Mouse (Mus musculus) embryonic stem cell, embryonic (primary cell): Measurements from ENCODE around the gene Sgpp1.
"Not testable (repeated sequence)": the region's sequence is repeated elsewhere in the genome, so short reads cannot be mapped to it uniquely, and the experiment has no call there.

ENCODE experiments used
- CTCF ChIA-PET, 4 experiments: fragments of 300-600 bp in 2 of 4; fragments of 350-600 bp in 2 of 4; sonication (Branson Sonifier 250); formaldehyde crosslinking; loops; one replicate each; lab custom pipeline; 2022; ENCODE audit warnings: inconsistent platforms in 2 of 4; lab: Charles Lee
- POLR2A ChIA-PET, 4 experiments: fragments of 300-600 bp in 2 of 4; fragments of 350-600 bp in 2 of 4; sonication (Branson Sonifier 250); formaldehyde crosslinking; loops; one replicate each; lab custom pipeline; 2022; ENCODE audit warnings: antibody characterized with exemption in 4 of 4, inconsistent platforms in 1 of 4; lab: Charles Lee

The Sgpp1 gene

GRCm38 (mm10) chr12:75712905-75713304 lies 22.6 kb downstream of the Sgpp1 start:
- POLR2A ChIA-PET, result interaction anchor here in 2 of 4 experiments (1.1 to 2.3 kb wide), 7 partner anchors 11 to 44 kb away, joined by 3 to 12 read pairs (median 3); partner anchors contain the start of genes Sgpp1 (in 1 of the 2) and Wdr89 (in 1 of the 2)
- CTCF ChIA-PET, result interaction anchor here in 1 of 4 experiments (1.0 to 1.2 kb wide), 2 partner anchors 11 to 478 kb away, joined by 3 read pairs; no protein-coding TSS in a partner anchor

GRCm38 (mm10) chr12:75710596-75711376 lies 24.7 kb downstream of the Sgpp1 start:
- CTCF ChIA-PET, result interaction anchor here in 3 of 4 experiments (0.6 to 1.1 kb wide), 3 partner anchors 12 to 1407 kb away, joined by 3 read pairs; no protein-coding TSS in a partner anchor
- POLR2A ChIA-PET, result interaction anchor here in 2 of 4 experiments (0.8 to 2.3 kb wide), 3 partner anchors 8 to 16 kb away, joined by 4 to 10 read pairs (median 4); no protein-coding TSS in a partner anchor

- CTCF ChIA-PET, result interaction anchor here in 1 of 4 experiments (0.7 to 0.9 kb wide), 2 partner anchors 14 to 95 kb away, joined by 3 read pairs; no protein-coding TSS in a partner anchor
- POLR2A ChIA-PET, result interaction anchor here in 2 of 4 experiments (0.7 to 1.1 kb wide), 2 partner anchors 11 to 26 kb away, joined by 3 read pairs; partner anchors contain the start of gene Sgpp1 (in 1 of the 2)
These were observed 26.0 kb downstream of the Sgpp1 start for GRCm38 (mm10) chr12:75709506-75709905.

GRCm38 (mm10) chr12:75706670-75707069 lies 28.9 kb downstream of the Sgpp1 start:
- CTCF ChIA-PET, result interaction anchor here in 1 of 4 experiments (0.6 kb wide), 2 partner anchors 11 to 19 kb away, joined by 3 read pairs; no protein-coding TSS in a partner anchor
- POLR2A ChIA-PET, result no interaction called here

DNA sequence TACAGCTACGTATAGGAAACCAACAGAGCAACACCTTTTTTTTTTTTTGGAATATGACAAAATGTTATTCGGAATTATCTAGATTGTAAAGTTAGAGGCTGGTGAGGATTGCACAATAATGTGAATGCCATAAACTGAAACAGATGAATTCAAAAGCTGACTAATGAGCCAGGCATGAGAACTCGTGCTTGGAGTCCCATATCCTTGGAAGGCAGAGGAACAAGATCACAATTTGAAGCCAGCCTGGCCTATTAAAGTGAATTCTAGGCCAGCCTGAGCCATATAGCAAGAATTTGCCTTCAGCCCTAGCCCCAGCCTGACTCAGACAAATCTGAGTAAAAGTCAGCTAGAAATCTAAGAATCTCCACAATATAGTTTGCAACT lies 32.8 kb downstream of the Sgpp1 start:
- ChIA-PET CTCF (interaction anchor here in 3 of 4 experiments (0.6 to 1.7 kb wide), 4 partner anchors 10 to 291 kb away, joined by 3 to 6 read pairs (median 4); no protein-coding TSS in a partner anchor), POLR2A (interaction anchor here in 2 of 4 experiments (0.6 to 2.8 kb wide), 7 partner anchors 8 to 84 kb away, joined by 3 to 17 read pairs (median 4); partner anchors contain the start of gene Wdr89 (in 2 of the 2))

GRCm38 (mm10) chr12:75702084-75702738 lies 33.3 kb downstream of the Sgpp1 start:
- CTCF ChIA-PET, result interaction anchor here in 3 of 4 experiments (0.6 to 1.7 kb wide), 4 partner anchors 11 to 291 kb away, joined by 3 to 6 read pairs (median 4); no protein-coding TSS in a partner anchor
- POLR2A ChIA-PET, result interaction anchor here in 3 of 4 experiments (0.6 to 2.8 kb wide), 12 partner anchors 9 to 179 kb away, joined by 3 to 17 read pairs (median 4); partner anchors contain the start of genes Wdr89 (in 2 of the 3) and Sgpp1 (in 1 of the 3)

DNA sequence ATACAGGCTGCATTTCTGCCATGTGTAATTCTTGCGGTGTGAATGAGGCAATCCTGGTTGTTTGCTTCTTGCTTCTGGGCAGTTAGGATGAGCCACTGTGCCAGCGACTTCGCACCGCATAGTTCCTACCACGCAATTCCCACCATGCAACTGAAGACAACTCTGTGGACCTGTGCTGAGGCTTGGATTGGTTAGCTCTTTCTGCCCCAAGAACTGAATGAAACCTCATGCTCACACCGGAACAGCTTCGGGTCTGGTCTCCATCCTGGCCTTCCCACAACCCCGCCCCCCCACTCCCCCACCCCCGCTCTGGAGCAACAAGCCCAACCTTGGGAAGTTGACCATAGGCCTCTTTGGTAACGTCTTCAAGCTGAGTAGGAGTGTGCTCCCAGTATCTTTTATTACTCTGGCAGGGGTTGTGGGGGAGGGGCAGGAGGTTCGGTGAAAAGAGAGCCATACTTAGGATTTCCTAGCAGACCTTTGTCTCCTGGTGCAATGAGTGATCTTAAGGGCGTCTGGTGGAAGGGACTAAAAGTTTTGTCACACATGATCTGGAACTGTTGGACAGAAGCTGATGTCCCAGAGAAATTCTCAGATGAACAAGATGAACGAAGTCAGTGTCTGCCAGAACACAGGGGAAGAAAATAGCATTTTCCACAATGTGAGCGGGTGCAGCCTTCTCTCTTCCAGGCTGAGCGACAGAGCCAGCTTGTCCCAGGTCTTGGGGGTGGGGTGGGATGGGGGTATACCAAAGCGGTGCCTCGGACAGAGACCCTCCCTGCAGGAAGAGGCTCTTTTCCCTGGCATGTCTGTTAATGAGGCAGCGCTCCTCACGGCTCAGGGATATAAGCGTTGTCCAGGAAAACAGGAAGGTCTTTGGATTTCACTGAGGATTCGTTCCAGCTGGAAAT lies 34.1 kb downstream of the Sgpp1 start:
- ChIA-PET CTCF (interaction anchor here in 3 of 4 experiments (0.6 to 1.7 kb wide), 4 partner anchors 12 to 291 kb away, joined by 3 to 4 read pairs (median 3); no protein-coding TSS in a partner anchor), POLR2A (interaction anchor here in 3 of 4 experiments (0.6 to 2.8 kb wide), 18 partner anchors 9 to 178 kb away, joined by 3 to 17 read pairs (median 4); partner anchors contain the start of genes Wdr89 (in 3 of the 3) and Sgpp1 (in 2 of the 3))

DNA sequence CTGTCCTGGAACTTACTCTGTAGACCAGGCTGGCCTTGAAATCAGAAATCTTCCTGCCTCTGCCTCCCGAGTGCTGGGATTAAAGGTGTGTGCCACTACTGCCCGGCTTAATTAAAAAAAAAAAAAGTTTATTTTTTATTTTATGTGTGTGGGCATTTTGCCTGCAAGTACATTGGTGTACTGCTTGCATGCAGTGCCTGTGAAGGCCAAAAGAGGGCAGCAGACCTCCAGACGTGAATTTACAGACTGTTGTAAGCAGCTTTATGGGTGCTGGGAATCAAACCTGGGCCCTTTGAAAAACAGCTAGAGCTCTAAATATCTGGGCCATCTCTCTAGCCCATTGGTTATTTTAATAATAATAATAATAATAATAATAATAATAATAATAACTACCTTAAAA lies 36.8 kb downstream of the Sgpp1 start:
- CTCF ChIA-PET, result interaction anchor here in 3 of 4 experiments (0.6 to 0.9 kb wide), 9 partner anchors 11 to 227 kb away, joined by 3 to 4 read pairs (median 3); partner anchors contain the start of gene Wdr89 (in 1 of the 3)

DNA sequence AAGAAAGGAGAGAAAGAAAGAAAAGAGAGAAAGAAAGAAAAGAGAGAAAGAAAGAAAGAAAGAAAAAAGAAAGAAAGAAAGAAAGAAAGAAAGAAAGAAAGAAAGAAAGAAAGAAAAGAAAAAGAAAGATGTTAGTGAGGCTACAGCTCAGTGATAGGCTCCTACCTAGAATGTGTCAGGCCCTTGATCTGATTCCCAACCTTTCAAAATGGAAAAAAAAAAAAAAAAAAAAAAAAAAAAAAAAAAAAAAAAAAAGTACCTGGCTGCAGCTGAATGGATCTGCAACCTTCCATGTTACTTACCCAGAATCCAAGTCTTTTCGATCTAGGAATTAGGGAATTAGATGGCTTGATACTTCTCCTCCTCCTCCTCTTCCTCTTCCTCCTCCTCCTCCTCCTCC lies 39.7 kb downstream of the Sgpp1 start:
- POLR2A ChIA-PET, result interaction anchor here in 2 of 4 experiments (0.9 kb wide), 2 partner anchors 24 to 26 kb away, joined by 3 to 4 read pairs; partner anchors contain the start of gene Wdr89 (in 1 of the 2)
- CTCF ChIA-PET, result interaction anchor here in 3 of 4 experiments (0.6 to 1.0 kb wide), 5 partner anchors 14 to 63 kb away, joined by 3 to 5 read pairs (median 3); no protein-coding TSS in a partner anchor

More for the DNA sequence above, 36.8 kb downstream of the Sgpp1 start:
- POLR2A ChIA-PET, result no interaction called here

- ChIA-PET CTCF (no interaction called here), POLR2A (interaction anchor here in 1 of 4 experiments (1.7 kb wide), 1 partner anchor 12 kb away, joined by 4 read pairs; no protein-coding TSS in a partner anchor)
These were observed 46.5 kb downstream of the Sgpp1 start for GRCm38 (mm10) chr12:75689003-75689402.

DNA sequence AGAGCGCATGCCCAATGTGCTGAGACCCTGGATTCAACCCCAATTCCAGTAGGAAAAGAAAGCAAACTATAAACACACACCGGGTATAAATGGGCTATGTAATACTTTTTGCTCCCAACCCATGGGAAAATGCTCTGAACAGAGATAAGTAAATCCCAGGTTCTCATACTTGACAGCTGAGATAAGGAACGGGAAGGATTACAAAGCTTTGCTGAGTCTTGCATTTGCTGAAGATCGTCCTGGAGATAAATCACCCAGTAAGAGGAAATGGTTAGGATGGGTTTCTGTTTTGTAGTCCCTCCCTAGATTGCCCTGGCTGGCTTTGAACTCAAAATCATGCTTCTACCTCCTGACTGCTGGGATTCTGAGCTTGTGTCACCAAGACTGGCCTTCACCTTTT lies 48.2 kb downstream of the Sgpp1 start:
- ChIA-PET CTCF (no interaction called here), POLR2A (interaction anchor here in 2 of 4 experiments (0.5 to 1.5 kb wide), 3 partner anchors 15 to 131 kb away, joined by 3 to 8 read pairs (median 4); partner anchors contain the start of gene Wdr89 (in 1 of the 2))

- CTCF ChIA-PET, result not testable (repeated sequence)
- POLR2A ChIA-PET, result interaction anchor here in 3 of 4 experiments (1.0 to 3.1 kb wide), 5 partner anchors 12 to 15 kb away, joined by 3 to 10 read pairs (median 6); partner anchors contain the start of gene Wdr89 (in 3 of the 3)
These were observed 51.5 kb downstream of the Sgpp1 start for GRCm38 (mm10) chr12:75684026-75684425.

DNA sequence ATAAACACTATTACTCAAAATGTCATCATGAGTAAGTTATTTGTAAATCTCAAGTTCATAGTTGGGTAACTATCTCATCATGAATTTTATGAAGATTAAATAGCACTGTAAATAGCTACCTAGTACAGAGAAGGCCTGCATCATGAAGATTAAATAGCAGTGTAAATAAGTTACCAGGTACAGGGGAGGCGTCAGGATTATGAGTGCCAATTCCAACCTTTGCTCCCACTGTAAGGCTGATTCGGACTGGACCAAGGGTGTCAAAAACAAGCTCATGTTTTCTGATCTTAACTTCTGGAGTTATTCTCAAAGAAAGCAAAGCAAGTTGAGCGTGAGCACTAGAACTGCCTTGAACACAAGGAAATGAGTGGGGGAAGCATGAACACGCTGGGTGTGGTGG lies 51.9 kb downstream of the Sgpp1 start:
- POLR2A ChIA-PET, result interaction anchor here in 3 of 4 experiments (1.0 to 3.1 kb wide), 5 partner anchors 11 to 14 kb away, joined by 3 to 10 read pairs (median 6); partner anchors contain the start of gene Wdr89 (in 3 of the 3)
- CTCF ChIA-PET, result no interaction called here

- ChIA-PET CTCF (interaction anchor here in 1 of 4 experiments (0.6 kb wide), 1 partner anchor 17 kb away, joined by 4 read pairs; no protein-coding TSS in a partner anchor), POLR2A (interaction anchor here in 3 of 4 experiments (0.6 to 3.1 kb wide), 7 partner anchors 9 to 87 kb away, joined by 3 to 10 read pairs (median 4); partner anchors contain the start of genes Wdr89 (in 3 of the 3) and Ppp2r5e (in 1 of the 3))
These were observed 52.7 kb downstream of the Sgpp1 start for GRCm38 (mm10) chr12:75682842-75683241.

DNA sequence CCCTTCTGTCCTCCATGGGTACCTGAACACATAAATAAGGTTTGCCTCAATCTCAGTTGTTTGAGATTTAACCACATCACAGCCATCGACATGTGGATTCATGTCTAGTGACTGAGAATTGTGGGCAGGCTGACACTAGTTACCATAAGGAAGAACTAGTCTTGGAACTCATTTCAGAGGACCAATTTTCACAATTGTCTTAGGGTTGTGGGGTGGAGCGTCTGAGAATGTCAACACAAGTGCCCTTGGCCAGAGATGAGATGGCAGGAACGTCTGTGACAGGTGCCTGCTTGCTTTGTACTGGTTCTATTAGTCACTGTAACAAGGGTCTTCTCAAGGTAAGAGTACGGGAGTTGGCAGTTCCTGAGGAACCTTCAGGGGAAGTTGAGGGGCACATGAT lies 54.4 kb downstream of the Sgpp1 start:
- ChIA-PET CTCF (interaction anchor here in 2 of 4 experiments (1.4 to 2.1 kb wide), 2 partner anchors 9 to 21 kb away, joined by 4 to 8 read pairs; no protein-coding TSS in a partner anchor), POLR2A (interaction anchor here in 3 of 4 experiments (0.5 to 3.6 kb wide), 5 partner anchors 10 to 85 kb away, joined by 3 to 30 read pairs (median 4); partner anchors contain the start of genes Ppp2r5e (in 1 of the 3) and Wdr89 (in 1 of the 3))

DNA sequence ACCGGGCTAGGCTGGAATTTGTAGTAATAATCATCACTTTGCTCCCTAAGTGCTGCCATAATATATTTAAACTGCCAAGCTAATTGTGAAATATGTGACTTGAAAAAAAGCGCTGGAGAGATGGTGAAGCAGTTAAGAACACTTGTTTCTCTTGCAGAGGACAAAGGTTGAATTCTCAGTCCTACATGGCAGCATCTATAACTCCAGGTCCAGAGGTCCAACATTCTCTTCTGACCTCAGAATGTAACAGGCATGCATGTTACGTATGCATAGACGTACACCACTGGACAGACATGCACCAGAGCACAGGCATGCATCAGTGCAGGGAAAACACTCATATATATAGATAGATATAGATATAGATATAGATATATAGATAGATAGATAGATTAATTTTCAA lies 57.1 kb downstream of the Sgpp1 start:
- ChIA-PET POLR2A (interaction anchor here in 3 of 4 experiments (1.1 to 3.6 kb wide), 3 partner anchors 9 to 57 kb away, joined by 3 to 30 read pairs (median 4); partner anchors contain the start of genes Wdr89 (in 2 of the 3) and Sgpp1 (in 1 of the 3)), CTCF (interaction anchor here in 1 of 4 experiments (0.6 kb wide), 1 partner anchor 18 kb away, joined by 3 read pairs; no protein-coding TSS in a partner anchor)
